Mouse (Mus musculus): ENCODE results near the gene Ssx2ip.
"Not testable (repeated sequence)": the region's sequence is repeated elsewhere in the genome, so short reads cannot be mapped to it uniquely, and the experiment has no call there.

The Ssx2ip gene

GRCm38 (mm10) chr3:146399203-146399602 lies 5.2 kb upstream of the Ssx2ip start:
- no peak for DNase-seq (ENCODE audit: extremely low read depth, insufficient read length, low spot score)

- no peak for DNase-seq (ENCODE audit: extremely low read depth, insufficient read length, low spot score)
These were observed 672 bp upstream of the Ssx2ip start for GRCm38 (mm10) chr3:146403770-146404169.

GRCm38 (mm10) chr3:146405213-146406006 lies 968 bp downstream of the Ssx2ip start:
- no peak for DNase-seq (ENCODE audit: extremely low read depth, insufficient read length, low spot score)

GRCm38 (mm10) chr3:146406007-146406341 lies 1.5 kb downstream of the Ssx2ip start:
- DNase-seq (ENCODE audit: extremely low read depth, insufficient read length, low spot score): no peak

- DNase-seq (ENCODE audit: extremely low read depth, insufficient read length, low spot score): no peak
These were observed 2.8 kb downstream of the Ssx2ip start for GRCm38 (mm10) chr3:146407086-146407721.

GRCm38 (mm10) chr3:146410114-146410513 lies 5.7 kb downstream of the Ssx2ip start:
- no peak for DNase-seq (ENCODE audit: extremely low read depth, insufficient read length, low spot score)

GRCm38 (mm10) chr3:146412008-146412407 lies 7.6 kb downstream of the Ssx2ip start:
- DNase-seq (ENCODE audit: extremely low read depth, insufficient read length, low spot score): no peak

- no peak for DNase-seq (ENCODE audit: extremely low read depth, insufficient read length, low spot score)
These were observed 8.0 kb downstream of the Ssx2ip start for GRCm38 (mm10) chr3:146412480-146412879.

GRCm38 (mm10) chr3:146413016-146413415 lies 8.6 kb downstream of the Ssx2ip start:
- no peak for DNase-seq (ENCODE audit: extremely low read depth, insufficient read length, low spot score)

- DNase-seq (ENCODE audit: extremely low read depth, insufficient read length, low spot score): no peak
These were observed 9.6 kb downstream of the Ssx2ip start for GRCm38 (mm10) chr3:146413992-146414391.

- no peak for DNase-seq (ENCODE audit: extremely low read depth, insufficient read length, low spot score)
These were observed 10.1 kb downstream of the Ssx2ip start for GRCm38 (mm10) chr3:146414555-146414954.

GRCm38 (mm10) chr3:146417873-146418272 lies 13.4 kb downstream of the Ssx2ip start:
- DNase-seq (ENCODE audit: extremely low read depth, insufficient read length, low spot score): no peak

- DNase-seq (ENCODE audit: extremely low read depth, insufficient read length, low spot score): no peak
These were observed 14.5 kb downstream of the Ssx2ip start for GRCm38 (mm10) chr3:146418901-146419300.

GRCm38 (mm10) chr3:146419534-146419933 lies 15.1 kb downstream of the Ssx2ip start:
- DNase-seq (ENCODE audit: extremely low read depth, insufficient read length, low spot score): no peak

GRCm38 (mm10) chr3:146419992-146420537 lies 15.6 kb downstream of the Ssx2ip start:
- DNase-seq (ENCODE audit: extremely low read depth, insufficient read length, low spot score): no peak

GRCm38 (mm10) chr3:146421787-146422186 lies 17.3 kb downstream of the Ssx2ip start:
- no peak for DNase-seq (ENCODE audit: extremely low read depth, insufficient read length, low spot score)

- DNase-seq (ENCODE audit: extremely low read depth, insufficient read length, low spot score): no peak
These were observed 19.3 kb downstream of the Ssx2ip start for GRCm38 (mm10) chr3:146423710-146424109.

GRCm38 (mm10) chr3:146424306-146424900 lies 20.0 kb downstream of the Ssx2ip start:
- no peak for DNase-seq (ENCODE audit: extremely low read depth, insufficient read length, low spot score)

- no peak for DNase-seq (ENCODE audit: extremely low read depth, insufficient read length, low spot score)
These were observed 21.5 kb downstream of the Ssx2ip start for GRCm38 (mm10) chr3:146425902-146426301.

- no peak for DNase-seq (ENCODE audit: extremely low read depth, insufficient read length, low spot score)
These were observed 22.0 kb downstream of the Ssx2ip start for GRCm38 (mm10) chr3:146426489-146426888.

- DNase-seq (ENCODE audit: extremely low read depth, insufficient read length, low spot score): not testable (repeated sequence)
These were observed 28.6 kb downstream of the Ssx2ip start for GRCm38 (mm10) chr3:146433063-146433462.

Data from 3134 (cell line).